Mouse (Mus musculus) embryonic facial prominence, embryonic 10.5 days (tissue): Measurements from ENCODE around the gene Uhrf1bp1. TPM values are rescaled to one million over a fixed set of nuclear protein-coding genes. Genes with fewer than 3 reads are reported as not detected.

Experiments used
- DNase-seq: peaks from one replicate; pipeline ENCODE4 v3.0.0-alpha.2; 2017; ENCODE audit warnings: low spot score
- H3K27ac ChIP-seq: fragments of 300-500 bp; sonication (generic); replicated peaks from 2 replicates; pipeline ENCODE4 v1.5.1; 2016; ENCODE audit warnings: mild to moderate bottlenecking
- H3K27me3 ChIP-seq: fragments of 300-500 bp; sonication (generic); replicated peaks from 2 replicates; pipeline ENCODE4 v1.6.1; 2016; ENCODE audit warnings: low read depth, mild to moderate bottlenecking; ENCODE audit not compliant: poor library complexity, severe bottlenecking
- H3K36me3 ChIP-seq: fragments of 300-500 bp; sonication (generic); replicated peaks from 2 replicates; pipeline ENCODE4 v1.6.1; 2016; ENCODE audit warnings: mild to moderate bottlenecking, moderate library complexity
- H3K4me1 ChIP-seq: fragments of 300-500 bp; sonication (generic); 2 replicates; pipeline ENCODE4 v1.6.1; 2016
- H3K4me3 ChIP-seq: fragments of 300-500 bp; sonication (generic); 2 replicates; pipeline ENCODE4 v1.5.1; 2016; ENCODE audit warnings: mild to moderate bottlenecking, moderate library complexity
- H3K9me3 ChIP-seq: fragments of 300-500 bp; sonication (generic); 2 replicates; pipeline ENCODE4 v1.6.1; 2016; ENCODE audit warnings: mild to moderate bottlenecking
- WGBS: fragments of 180-500 bp; shearing (Covaris S2); methylation state at CpG from one replicate; pipeline ENCODE4 v1.1.7; 2016; 5-methylcytosine and 5-hydroxymethylcytosine counted together
- polyA plus RNA-seq: library from polyadenylated mRNA; unstranded; fragments of >200 nt; fragmentation: Nextera tagmentation; extraction: Ambion mirVana; gene quantifications from 2 replicates; pipeline ENCODE4 v1.2.1, GENCODE M21; 2016

Uhrf1bp1 gene
- polyA plus RNA-seq, 1 experiment from 2014 or later = 9.5 TPM

DNA sequence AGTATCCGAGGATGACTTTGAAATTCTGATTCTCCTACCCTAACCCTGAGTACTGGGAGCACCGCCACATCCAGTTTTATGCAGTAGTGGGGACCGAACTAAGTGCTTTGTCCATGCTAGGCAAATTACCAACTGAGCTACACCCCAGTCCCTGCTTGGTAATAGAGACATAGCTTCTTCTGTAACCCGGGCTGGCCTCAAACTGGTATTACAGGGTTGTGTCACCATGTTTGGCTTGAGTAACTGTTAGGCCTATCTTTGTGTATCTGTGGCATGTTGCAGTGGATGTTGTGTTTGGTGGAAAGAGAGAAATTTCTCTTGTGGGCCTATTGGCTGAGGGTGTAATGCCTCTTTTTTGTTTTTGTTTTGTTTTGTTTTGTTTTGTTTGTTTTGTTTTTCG is 74.0 kb downstream of the Uhrf1bp1 start:
- WGBS = 92% methylated on average over 5 of the region's 5 CpGs
- peaks cover 8% of the 10 kb centered on the region; the same call in 1 of the 2 replicates for H3K4me1 ChIP-seq
- H3K9me3 ChIP-seq = no peaks in the 10 kb centered on the region
- no peak overlapping the region for H3K27ac ChIP-seq
- no peak overlapping the region for H3K4me3 ChIP-seq
- H3K27me3 ChIP-seq = no peaks in the 10 kb centered on the region
- H3K36me3 ChIP-seq = peaks cover 15% of the 10 kb centered on the region
- DNase-seq = no peak

DNA sequence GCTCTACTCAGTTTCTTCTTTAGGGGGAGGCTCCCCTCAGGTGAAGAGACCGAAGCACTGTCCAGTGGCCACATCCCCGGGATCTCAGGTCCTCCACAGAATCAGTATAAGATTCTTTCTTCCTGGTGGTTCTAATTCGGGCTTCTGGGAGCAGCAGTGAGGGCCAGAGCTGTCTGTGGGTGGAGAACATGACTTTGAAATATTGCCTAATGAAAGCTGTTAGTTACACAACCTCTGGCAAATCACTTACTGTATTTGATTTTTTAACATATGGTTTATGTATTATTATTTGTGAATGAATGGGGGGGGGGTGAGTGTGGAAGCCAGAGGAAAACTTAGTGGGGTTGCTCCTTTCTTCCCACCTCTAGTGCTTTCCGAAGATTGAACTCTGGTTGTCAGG is 75.6 kb downstream of the Uhrf1bp1 start:
- H3K27ac ChIP-seq = no peak overlapping the region
- no peaks in the 10 kb centered on the region for H3K9me3 ChIP-seq
- H3K4me3 ChIP-seq = no peak overlapping the region
- 89% methylated on average over 4 of the region's 4 CpGs for WGBS
- H3K4me1 ChIP-seq = peaks cover 10% of the 10 kb centered on the region; the same call in 1 of the 2 replicates
- H3K36me3 ChIP-seq = peaks cover 15% of the 10 kb centered on the region
- no peak for DNase-seq
- H3K27me3 ChIP-seq = no peaks in the 10 kb centered on the region

DNA sequence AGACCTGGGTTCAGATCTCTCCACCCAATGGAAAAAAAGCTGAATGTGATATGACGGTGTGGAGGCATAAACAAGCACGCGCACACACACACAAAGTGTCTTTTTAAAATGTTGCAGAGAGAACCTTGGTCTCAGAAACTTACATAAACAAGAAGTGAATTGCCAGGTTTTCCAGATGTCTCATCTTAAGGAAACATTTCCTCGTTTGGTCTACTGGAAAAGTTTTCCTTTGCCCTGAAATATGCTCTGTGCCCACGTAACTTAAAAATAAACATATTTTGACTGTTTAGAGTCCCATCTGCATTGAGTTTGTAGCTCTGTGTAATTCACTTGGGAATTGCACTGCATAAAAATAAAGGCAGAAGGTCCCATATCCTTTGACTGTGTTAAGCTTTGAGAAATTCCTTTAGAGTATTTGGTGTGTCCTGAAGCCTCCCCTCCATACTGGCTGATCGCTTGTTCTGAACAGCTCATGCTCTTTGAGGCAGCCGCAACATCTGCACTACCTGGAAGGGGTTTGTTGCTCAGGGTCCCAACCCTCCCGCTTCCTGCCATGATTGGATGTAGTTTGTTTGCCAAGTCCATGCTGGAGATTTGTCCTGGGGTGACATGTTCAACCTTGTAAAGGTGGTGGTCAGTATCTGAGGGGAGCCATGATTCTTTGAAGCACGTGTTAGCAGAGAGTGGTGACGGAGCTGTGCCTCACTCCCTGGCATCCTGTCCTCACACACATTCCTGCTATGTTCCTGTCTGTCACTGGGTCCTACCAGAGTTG is 78.1 kb downstream of the Uhrf1bp1 start:
- H3K36me3 ChIP-seq = peaks cover 5% of the 10 kb centered on the region; the same call in 1 of the 2 replicates
- H3K4me1 ChIP-seq = peaks cover 28% of the 10 kb centered on the region
- H3K9me3 ChIP-seq = no peaks in the 10 kb centered on the region
- H3K27ac ChIP-seq = no peak overlapping the region
- no peak for DNase-seq
- H3K4me3 ChIP-seq = no peak overlapping the region
- 91% methylated on average over 10 of the region's 10 CpGs for WGBS
- H3K27me3 ChIP-seq = no peaks in the 10 kb centered on the region

DNA sequence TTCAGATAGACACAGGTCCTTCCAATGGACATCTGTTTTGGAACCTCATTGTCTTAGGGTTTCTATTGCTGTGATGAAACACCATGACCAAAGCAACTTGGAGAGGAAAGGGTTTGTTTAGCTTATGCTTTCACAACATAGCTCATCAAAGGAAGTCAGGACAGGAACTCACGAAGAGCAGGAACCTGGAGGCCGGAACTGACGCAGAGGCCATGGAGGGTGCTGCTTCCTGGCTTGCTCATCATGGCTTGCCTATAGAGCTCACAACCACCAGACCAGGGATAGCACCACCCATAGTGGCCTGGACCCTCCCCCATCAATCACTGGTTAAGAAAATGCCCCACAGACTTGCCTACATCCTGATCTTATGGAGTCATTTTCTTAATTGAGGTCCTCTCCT is 78.8 kb downstream of the Uhrf1bp1 start:
- WGBS = 95% methylated on average over 3 of the region's 3 CpGs
- no peaks in the 10 kb centered on the region for H3K9me3 ChIP-seq
- DNase-seq = no peak
- H3K27me3 ChIP-seq = no peaks in the 10 kb centered on the region
- H3K4me1 ChIP-seq = peaks cover 32% of the 10 kb centered on the region
- peaks cover 5% of the 10 kb centered on the region; the same call in 1 of the 2 replicates for H3K36me3 ChIP-seq
- no peak overlapping the region for H3K4me3 ChIP-seq
- H3K27ac ChIP-seq = no peak overlapping the region

DNA sequence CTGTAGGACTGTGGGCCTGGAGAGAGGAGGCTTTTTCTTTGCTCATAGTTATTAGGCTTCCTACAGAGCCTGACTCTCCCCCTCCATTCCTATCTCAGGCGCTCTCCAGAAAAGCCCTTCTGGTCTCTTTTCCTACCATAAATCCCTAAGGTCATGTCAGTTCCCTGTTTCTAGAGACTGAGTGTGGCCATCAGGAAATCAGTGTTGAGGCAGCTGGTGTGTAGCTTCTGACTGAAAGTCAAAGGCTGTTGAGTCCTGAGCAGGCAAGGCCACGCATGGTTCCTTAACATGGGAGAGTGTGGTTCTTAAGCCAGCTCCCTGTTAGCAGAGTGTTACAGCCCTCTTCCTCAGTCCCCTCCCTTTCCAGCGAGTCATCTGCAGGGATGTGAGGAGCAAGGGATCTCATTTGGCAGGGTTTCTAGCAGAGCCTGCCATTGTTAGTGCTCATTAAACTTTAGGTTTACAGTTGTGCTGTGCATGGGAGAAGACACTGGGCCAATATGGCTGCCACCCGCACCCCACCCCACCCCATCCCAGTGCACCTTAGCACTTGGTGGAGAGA is 80.9 kb downstream of the Uhrf1bp1 start:
- Histone ChIP-seq H3K27ac (no peak overlapping the region), H3K9me3 (no peaks in the 10 kb centered on the region), H3K27me3 (no peaks in the 10 kb centered on the region), H3K36me3 (peaks cover 5% of the 10 kb centered on the region; the same call in 1 of the 2 replicates), H3K4me1 (peaks cover 41% of the 10 kb centered on the region), H3K4me3 (no peak overlapping the region)
- no peak for DNase-seq
- 91% methylated on average over 4 of the region's 4 CpGs for WGBS

DNA sequence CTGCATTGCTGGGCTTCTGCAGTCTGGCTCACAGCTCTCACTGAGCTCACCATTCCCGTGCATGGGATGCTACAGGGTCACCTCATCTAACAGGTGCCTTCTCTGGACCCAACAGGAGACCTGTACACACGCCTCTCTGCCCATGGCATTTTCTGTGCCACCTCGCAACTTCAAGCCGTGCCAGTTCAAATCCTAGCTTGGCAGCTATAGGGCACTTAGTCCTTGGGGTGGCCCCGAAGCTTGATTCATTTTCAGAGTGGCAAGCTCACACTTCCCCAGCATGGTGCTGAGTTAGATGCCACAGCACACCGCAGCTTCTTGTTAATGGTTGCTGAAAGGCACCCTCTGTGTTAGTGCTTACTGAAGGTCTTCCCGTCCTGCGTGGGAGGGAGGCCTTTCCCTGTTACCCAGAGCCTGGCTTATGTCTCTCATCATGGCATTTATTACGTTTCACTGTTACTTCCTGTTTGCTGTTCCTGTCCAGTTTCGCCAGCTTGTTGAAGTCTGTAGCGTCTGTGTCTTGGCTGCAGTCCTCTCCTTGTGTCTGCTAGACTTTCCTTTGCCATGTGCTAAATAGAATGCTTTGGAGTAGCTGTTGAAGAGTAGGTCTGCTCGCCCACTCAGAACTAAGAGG is 82.0 kb downstream of the Uhrf1bp1 start:
- no peak for DNase-seq
- no peaks in the 10 kb centered on the region for H3K27me3 ChIP-seq
- no peak overlapping the region for H3K27ac ChIP-seq
- WGBS = 81% methylated on average over 12 of the region's 12 CpGs
- H3K4me3 ChIP-seq = no peak overlapping the region
- H3K9me3 ChIP-seq = no peaks in the 10 kb centered on the region
- peaks cover 36% of the 10 kb centered on the region for H3K4me1 ChIP-seq
- H3K36me3 ChIP-seq = peaks cover 5% of the 10 kb centered on the region; the same call in 1 of the 2 replicates

DNA sequence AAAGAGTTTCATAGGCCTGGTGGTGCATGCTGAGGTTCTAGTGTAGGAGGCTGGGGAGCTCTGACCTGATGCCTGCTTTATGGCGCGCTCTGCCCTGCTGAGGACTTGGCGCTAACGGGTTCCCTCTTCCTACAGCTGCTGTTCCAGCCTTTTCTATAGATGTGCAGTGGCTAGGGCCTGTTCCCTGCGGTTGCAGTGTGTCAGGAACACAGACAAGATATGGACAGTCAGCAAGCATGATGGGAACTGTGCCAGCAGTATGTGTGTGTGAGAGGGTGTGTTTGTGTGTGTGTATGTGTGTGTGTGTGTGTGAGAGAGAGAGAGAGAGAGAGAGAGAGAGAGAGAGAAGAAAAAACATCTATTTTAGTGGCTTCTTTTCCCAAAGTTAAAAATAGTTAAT is 82.8 kb downstream of the Uhrf1bp1 start:
- 95% methylated on average over 5 of the region's 5 CpGs for WGBS
- H3K4me3 ChIP-seq = no peak overlapping the region
- 0 out of 2 replicates have a peak overlapping the region, but pooled peaks have one; percentile 12 for H3K27ac ChIP-seq
- peaks cover 36% of the 10 kb centered on the region for H3K4me1 ChIP-seq
- H3K36me3 ChIP-seq = peaks cover 5% of the 10 kb centered on the region; the same call in 1 of the 2 replicates
- DNase-seq = no peak
- no peaks in the 10 kb centered on the region for H3K27me3 ChIP-seq
- no peaks in the 10 kb centered on the region for H3K9me3 ChIP-seq

DNA sequence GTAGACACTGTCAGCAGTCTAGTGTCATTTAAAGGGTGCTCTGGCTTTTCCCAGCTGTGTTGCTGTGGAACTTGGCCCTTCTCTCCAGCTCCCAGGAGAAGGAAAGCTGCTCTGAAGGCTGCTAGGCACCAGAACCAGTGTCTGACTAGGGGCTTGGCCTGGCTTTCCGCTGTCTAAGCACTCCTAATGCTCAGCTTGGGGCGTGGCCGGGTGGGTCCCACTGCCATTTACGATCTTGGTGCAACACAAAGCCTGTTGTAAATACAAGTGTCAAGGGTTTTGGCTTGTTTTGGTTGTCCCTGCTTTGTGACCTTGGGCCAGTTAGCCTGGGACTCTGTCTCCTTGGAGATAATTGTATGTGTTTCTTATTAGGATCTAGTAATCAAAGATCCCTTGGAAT is 84.1 kb downstream of the Uhrf1bp1 start:
- H3K4me1 ChIP-seq = peaks cover 34% of the 10 kb centered on the region
- WGBS = 77% methylated on average over 4 of the region's 4 CpGs
- no peak for DNase-seq

DNA sequence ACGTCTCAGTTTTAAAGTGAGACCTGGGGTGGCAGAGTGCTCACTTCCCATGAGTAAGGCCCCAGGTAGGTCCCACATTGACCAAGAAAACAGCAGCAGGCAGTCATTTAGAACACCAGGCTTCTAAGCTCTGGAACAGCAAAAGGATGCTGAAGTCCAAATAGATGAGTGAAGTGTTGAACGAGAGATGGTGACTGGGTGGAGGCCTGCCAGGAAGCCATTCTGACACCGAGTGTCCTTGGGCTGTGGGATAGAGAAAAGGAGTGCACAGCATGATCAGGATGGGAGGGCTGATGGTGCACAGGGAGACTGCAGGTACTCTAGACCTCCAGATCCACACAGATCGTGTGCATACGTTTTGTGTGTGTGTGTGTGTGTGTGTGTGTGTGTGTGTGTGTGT is 84.9 kb downstream of the Uhrf1bp1 start:
- no peak overlapping the region for H3K27ac ChIP-seq

More for the DNA sequence above, 84.1 kb downstream of the Uhrf1bp1 start:
- no peaks in the 10 kb centered on the region for H3K27me3 ChIP-seq
- H3K9me3 ChIP-seq = no peaks in the 10 kb centered on the region
- H3K4me3 ChIP-seq = no peak overlapping the region
- no peaks in the 10 kb centered on the region for H3K36me3 ChIP-seq
- no peak overlapping the region for H3K27ac ChIP-seq

DNA sequence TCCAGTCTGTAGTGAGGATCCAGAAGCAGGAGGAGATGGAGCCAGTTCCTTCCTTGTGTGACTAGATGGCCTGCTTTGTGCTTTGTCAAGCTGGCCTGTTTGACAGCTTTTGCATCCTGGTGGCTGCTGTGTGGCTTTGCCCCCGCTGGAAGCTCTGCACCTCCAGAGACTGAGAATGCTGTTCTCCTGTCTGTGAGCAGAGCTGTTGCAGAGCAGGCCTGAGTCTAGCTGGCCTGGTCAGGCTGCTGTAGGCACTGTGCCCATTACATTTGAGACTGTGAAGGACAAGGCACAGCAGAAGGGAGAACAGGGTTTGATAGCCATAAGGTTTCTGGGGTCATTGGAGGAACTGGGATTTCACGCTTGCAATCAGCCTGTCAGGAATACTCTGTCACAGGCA is 85.5 kb downstream of the Uhrf1bp1 start:
- H3K4me3 ChIP-seq = no peak overlapping the region
- WGBS = 74% methylated on average over 2 of the region's 2 CpGs
- no peaks in the 10 kb centered on the region for H3K9me3 ChIP-seq
- no peaks in the 10 kb centered on the region for H3K27me3 ChIP-seq
- peaks cover 46% of the 10 kb centered on the region for H3K4me1 ChIP-seq
- no peak for DNase-seq
- no peaks in the 10 kb centered on the region for H3K36me3 ChIP-seq
- H3K27ac ChIP-seq = no peak overlapping the region

More for the DNA sequence above, 84.9 kb downstream of the Uhrf1bp1 start:
- Histone ChIP-seq H3K4me1 (peaks cover 42% of the 10 kb centered on the region), H3K4me3 (no peak overlapping the region), H3K27me3 (no peaks in the 10 kb centered on the region), H3K9me3 (no peaks in the 10 kb centered on the region), H3K36me3 (no peaks in the 10 kb centered on the region)
- no peak for DNase-seq
- WGBS = 83% methylated on average over 5 of the region's 5 CpGs

DNA sequence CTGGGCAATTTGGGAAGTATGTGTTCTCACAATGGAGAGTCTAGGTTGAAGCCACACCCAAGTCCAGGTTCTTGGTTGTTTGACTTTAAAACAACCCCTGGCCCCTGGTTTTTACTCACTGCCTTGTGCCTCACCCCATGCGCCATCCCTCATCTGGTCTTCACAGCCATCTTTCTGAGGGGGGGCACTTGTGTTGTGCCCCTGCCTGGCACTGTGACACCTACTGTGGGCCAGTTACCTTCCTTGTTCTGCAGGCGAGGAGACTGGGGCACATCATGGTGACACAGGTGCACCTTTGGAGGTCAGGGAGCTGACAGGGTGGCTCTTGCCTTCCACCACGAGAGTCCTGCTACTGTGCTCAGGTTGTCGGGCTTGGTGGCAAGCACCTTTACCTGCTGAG is 85.9 kb downstream of the Uhrf1bp1 start:
- Histone ChIP-seq H3K4me3 (no peak overlapping the region), H3K27me3 (no peaks in the 10 kb centered on the region), H3K27ac (no peak overlapping the region), H3K9me3 (no peaks in the 10 kb centered on the region), H3K36me3 (no peaks in the 10 kb centered on the region), H3K4me1 (peaks cover 47% of the 10 kb centered on the region)
- DNase-seq = no peak
- 88% methylated on average over 4 of the region's 4 CpGs for WGBS

DNA sequence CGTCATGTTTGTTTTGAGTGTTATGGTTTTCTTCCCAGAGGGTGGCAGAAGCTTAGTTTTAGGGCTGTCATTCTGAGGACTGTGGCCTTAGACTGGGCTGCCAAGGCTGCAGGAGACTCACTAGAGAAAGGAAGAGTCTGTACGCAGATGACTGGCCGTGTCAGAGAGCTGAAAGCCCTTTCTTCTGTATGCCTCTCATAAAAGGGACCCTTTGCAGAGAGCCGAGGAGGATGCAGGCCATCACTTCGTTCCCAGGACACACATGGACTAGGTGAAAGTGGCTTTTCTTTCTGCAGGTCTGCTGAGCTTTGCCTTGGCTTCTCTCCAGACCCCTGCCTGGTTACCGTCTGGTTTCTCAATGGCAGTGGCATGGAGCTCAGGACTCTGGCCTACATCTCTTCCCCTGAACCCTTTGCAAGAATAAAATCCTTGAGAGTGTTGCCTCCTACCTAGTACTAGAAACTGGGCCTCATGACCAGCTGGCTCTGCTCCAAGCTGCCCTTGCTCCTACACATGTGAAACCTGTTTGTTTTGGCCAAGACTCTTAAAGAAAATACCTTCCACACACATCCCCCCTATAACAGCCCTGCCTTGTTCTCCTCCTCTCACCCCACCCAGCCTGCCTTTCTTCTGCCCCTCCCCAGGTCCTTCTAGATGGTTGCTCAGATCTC is 89.4 kb downstream of the Uhrf1bp1 start:
- Histone ChIP-seq H3K27ac (peak overlapping the region; percentile 36; the same call in 1 of the 2 replicates), H3K4me3 (no peak overlapping the region), H3K9me3 (no peaks in the 10 kb centered on the region), H3K36me3 (no peaks in the 10 kb centered on the region), H3K4me1 (peaks cover 22% of the 10 kb centered on the region), H3K27me3 (no peaks in the 10 kb centered on the region)
- no peak for DNase-seq
- 74% methylated on average over 6 of the region's 6 CpGs for WGBS
